Mouse (Mus musculus) midbrain, postnatal 0 days (tissue): ENCODE measurements at regions not wholly inside any gene's neighbourhood (a gene's known extent, or its start where the extent isn't known, plus 50 kb on each side); places are given as distances from the start of the nearest gene placed in this dataset.

Source experiments
- ATAC-seq: fragments of 200-750 bp; cut with Nextera tagmentation; 2 replicates; pipeline ENCODE4 v1.8.0; 2017; ENCODE audit warnings: moderate number of reproducible peaks, mild to moderate bottlenecking, moderate TSS enrichment, moderate library complexity; ENCODE audit not compliant: low FRiP score
- DNase-seq: peaks from one replicate; pipeline ENCODE4 v3.0.0-alpha.2; 2015; ENCODE audit warnings: low spot score
- H3K27ac ChIP-seq: fragments of 300-500 bp; sonication (generic); 2 replicates; pipeline ENCODE4 v1.5.1; 2014; ENCODE audit warnings: low read depth, mild to moderate bottlenecking, low read length, mixed read lengths
- H3K27me3 ChIP-seq: fragments of 300-500 bp; sonication (generic); 2 replicates; pipeline ENCODE4 v1.6.1; 2014; ENCODE audit warnings: low read length, control low read depth, mixed read lengths; ENCODE audit not compliant: insufficient read depth
- H3K36me3 ChIP-seq: fragments of 300-500 bp; sonication (generic); 2 replicates; pipeline ENCODE4 v1.6.1; 2014; ENCODE audit warnings: low read length, control low read depth, mixed read lengths; ENCODE audit not compliant: insufficient read depth
- H3K4me1 ChIP-seq: fragments of 300-500 bp; sonication (generic); 2 replicates; pipeline ENCODE4 v1.6.1; 2014; ENCODE audit warnings: mild to moderate bottlenecking, control low read depth, antibody characterized with exemption, low read length, mixed read lengths; ENCODE audit not compliant: insufficient read depth
- H3K4me2 ChIP-seq: fragments of 300-500 bp; sonication (generic); 2 replicates; pipeline ENCODE4 v1.6.1; 2014; ENCODE audit warnings: low read depth, mild to moderate bottlenecking, low read length, mixed read lengths; ENCODE audit not compliant: poor library complexity, severe bottlenecking
- H3K4me3 ChIP-seq: fragments of 300-500 bp; sonication (generic); 2 replicates; pipeline ENCODE4 v1.5.1; 2014; ENCODE audit warnings: low read depth, mild to moderate bottlenecking, low read length, moderate library complexity
- H3K9ac ChIP-seq: fragments of 300-500 bp; sonication (generic); replicated peaks from 2 replicates; pipeline ENCODE4 v1.6.1; 2014; ENCODE audit warnings: mild to moderate bottlenecking, low read length, moderate library complexity, mixed read lengths; ENCODE audit not compliant: poor library complexity, severe bottlenecking
- H3K9me3 ChIP-seq: fragments of 300-500 bp; sonication (generic); 2 replicates; pipeline ENCODE4 v1.6.1; 2016; ENCODE audit warnings: low read length, control low read depth
- CTCF ChIP-seq: IDR thresholded peaks from 2 replicates; pipeline ENCODE4 v1.5.1; 2016; ENCODE audit warnings: antibody characterized with exemption, mild to moderate bottlenecking
- WGBS: fragments of 180-500 bp; shearing (Covaris S2); extraction: QIAGEN DNeasy Blood & Tissue Kit; methylation state at CpG from one replicate; pipeline ENCODE4 v1.1.7; 2014; 5-methylcytosine and 5-hydroxymethylcytosine counted together

DNA sequence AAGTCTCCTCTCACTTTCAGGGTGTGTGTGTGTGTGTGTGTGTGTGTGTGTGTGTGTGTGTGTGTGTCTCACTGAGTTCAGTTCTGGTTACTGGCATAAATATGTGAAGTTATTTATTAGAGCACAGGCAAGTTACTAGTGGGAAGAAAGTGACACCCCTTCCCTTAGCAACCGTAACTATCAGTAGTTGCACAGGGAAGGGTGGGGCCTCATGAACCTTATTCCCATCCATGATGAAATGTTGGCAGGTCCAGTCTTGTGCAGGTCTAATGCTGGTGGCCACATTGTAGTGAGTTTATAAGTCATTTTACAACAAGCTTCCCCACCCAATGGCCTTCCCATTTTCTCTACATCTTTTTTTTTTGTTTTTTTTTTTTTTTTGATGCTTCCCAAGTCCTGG, 160.6 kb upstream of the Cdkn2b start:
- Histone ChIP-seq H3K4me3 (no peak overlapping the region), H3K9me3 (no peaks in the 10 kb centered on the region), H3K27me3 (no peaks in the 10 kb centered on the region), H3K36me3 (no peaks in the 10 kb centered on the region), H3K9ac (no peak overlapping the region), H3K27ac (no peak overlapping the region), H3K4me2 (no peak overlapping the region), H3K4me1 (no peaks in the 10 kb centered on the region)
- TF ChIP-seq CTCF: no peak
- 94% methylated on average over 1 of the region's 1 CpGs for WGBS
- DNase-seq (no peak), ATAC-seq (no peak)

DNA sequence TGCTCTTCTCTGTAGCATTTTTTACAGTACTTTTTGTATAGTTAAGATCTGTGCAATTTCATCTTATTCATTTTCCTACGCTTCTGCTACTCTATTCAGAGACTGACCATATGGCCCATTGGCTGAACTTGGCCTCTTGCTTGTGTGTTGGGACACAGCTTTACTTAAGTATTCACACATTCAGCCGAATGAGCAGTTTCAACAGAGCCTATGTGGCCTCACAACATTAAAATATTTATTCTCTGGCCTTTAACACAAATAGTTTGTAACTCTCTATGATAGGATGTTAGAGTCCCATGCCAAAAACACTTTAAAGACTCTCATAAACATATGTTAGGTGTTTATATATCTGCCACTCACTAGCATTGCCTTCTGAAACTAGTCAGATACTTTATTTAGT, 159.9 kb upstream of the Cdkn2b start:
- no peak for DNase-seq
- no peak for ATAC-seq

DNA sequence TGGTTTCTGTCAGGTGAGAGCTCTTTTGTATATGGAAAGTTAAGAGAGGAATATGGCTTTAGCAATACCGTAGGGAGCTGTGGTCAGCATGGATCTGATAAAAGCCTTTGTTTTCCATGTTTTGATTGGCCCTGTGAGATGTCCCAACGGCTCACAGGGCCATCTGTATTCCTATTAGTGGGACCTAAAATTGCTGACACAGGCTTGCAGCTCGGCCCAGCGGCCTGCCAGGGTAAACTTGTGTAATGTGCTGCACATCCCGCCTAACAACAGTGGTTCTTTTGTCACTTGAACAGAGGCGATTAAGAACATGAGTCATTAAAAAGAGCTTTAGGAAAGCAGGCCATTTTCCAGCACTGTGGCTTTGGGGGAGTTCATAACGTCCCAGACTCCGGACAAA, 159.0 kb upstream of the Cdkn2b start:
- H3K27ac ChIP-seq: no peak overlapping the region
- peak; percentile 54 for DNase-seq
- H3K9ac ChIP-seq: no peak overlapping the region
- no peak overlapping the region for H3K4me3 ChIP-seq
- TF ChIP-seq CTCF: no peak
- H3K27me3 ChIP-seq: no peaks in the 10 kb centered on the region
- 19% methylated on average over 8 of the region's 8 CpGs for WGBS
- ATAC-seq: peak; percentile 49; the same call in 1 of the 2 replicates
- H3K36me3 ChIP-seq: no peaks in the 10 kb centered on the region
- H3K4me2 ChIP-seq: no peak overlapping the region
- H3K9me3 ChIP-seq: no peaks in the 10 kb centered on the region
- no peaks in the 10 kb centered on the region for H3K4me1 ChIP-seq

More for the DNA sequence above, 159.9 kb upstream of the Cdkn2b start:
- Histone ChIP-seq H3K9ac (no peak overlapping the region), H3K9me3 (no peaks in the 10 kb centered on the region), H3K4me1 (no peaks in the 10 kb centered on the region), H3K27me3 (no peaks in the 10 kb centered on the region), H3K4me2 (no peak overlapping the region), H3K4me3 (no peak overlapping the region), H3K27ac (no peak overlapping the region), H3K36me3 (no peaks in the 10 kb centered on the region)
- 79% methylated on average over 2 of the region's 2 CpGs for WGBS
- no peak for TF ChIP-seq CTCF

DNA sequence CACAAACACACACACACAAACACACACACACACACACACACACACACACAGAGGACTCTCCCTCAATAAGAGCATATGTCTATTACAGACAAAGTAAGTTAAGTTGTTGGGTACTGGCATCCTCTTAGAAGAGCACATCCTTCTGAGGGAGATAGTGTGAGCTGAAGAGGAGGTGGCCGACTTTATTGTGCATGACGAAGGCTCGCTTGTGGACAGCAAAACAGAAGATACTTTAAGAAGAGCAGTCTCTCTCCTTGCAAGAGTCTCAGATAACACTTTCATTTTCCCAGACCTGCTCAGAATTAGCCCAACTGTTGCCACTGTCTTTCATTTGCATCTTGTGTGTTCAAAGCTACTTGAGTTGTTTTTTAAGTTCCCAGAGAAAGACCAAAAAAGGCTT, 158.6 kb upstream of the Cdkn2b start:
- no peak for TF ChIP-seq CTCF
- H3K4me3 ChIP-seq: no peak overlapping the region
- WGBS: 85% methylated on average over 3 of the region's 3 CpGs
- H3K9me3 ChIP-seq: no peaks in the 10 kb centered on the region
- H3K27ac ChIP-seq: no peak overlapping the region
- no peak overlapping the region for H3K4me2 ChIP-seq
- DNase-seq (no peak), ATAC-seq (no peak)
- H3K36me3 ChIP-seq: no peaks in the 10 kb centered on the region
- H3K27me3 ChIP-seq: no peaks in the 10 kb centered on the region
- no peaks in the 10 kb centered on the region for H3K4me1 ChIP-seq
- H3K9ac ChIP-seq: no peak overlapping the region

DNA sequence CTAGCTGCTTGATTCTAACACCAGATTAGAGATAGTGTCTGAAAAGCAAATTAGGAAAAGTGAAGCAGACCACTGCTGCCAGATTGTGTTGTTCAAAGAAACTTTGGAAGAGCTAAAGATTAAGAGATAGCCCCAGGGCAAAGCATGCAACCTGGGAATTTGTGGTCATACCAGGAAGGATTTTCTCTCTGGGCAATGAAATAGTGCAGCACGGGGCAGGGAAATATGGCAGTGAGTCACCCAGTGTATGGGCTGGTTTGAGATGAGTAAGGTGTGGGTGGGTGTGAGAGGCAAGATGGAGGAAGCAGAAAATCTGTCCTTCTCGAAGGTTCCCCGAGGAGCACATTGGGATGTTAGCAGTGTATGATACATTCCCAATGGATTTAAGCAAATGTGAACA, 155.9 kb upstream of the Cdkn2b start:
- no peak overlapping the region for H3K27ac ChIP-seq
- ATAC-seq (no peak), DNase-seq (no peak)
- no peak for TF ChIP-seq CTCF
- H3K27me3 ChIP-seq: no peaks in the 10 kb centered on the region
- H3K4me1 ChIP-seq: no peaks in the 10 kb centered on the region
- H3K9me3 ChIP-seq: no peaks in the 10 kb centered on the region
- WGBS: 85% methylated on average over 3 of the region's 3 CpGs
- H3K36me3 ChIP-seq: no peaks in the 10 kb centered on the region
- H3K4me2 ChIP-seq: no peak overlapping the region
- no peak overlapping the region for H3K9ac ChIP-seq
- no peak overlapping the region for H3K4me3 ChIP-seq

DNA sequence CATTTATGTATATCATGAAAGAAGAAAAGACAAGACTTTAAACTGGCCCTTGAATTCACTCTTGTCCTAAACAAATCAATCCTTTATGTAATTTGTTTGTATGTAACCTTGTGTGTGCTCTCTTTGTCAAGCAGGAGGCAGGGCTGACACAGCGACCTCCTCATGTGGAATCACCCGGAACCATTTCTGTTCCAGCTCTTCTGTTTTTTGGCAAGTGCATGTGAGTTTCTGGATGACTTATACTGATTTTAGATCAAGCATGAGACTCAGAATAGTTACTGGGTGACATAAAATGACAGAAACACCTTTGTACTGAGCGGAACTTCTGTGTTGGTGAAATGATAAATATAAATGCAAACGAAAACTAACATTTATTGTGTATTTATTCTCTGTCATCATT, 152.3 kb upstream of the Cdkn2b start:
- Histone ChIP-seq H3K9ac (no peak overlapping the region), H3K27me3 (no peaks in the 10 kb centered on the region), H3K4me1 (no peaks in the 10 kb centered on the region), H3K36me3 (no peaks in the 10 kb centered on the region), H3K9me3 (no peaks in the 10 kb centered on the region), H3K27ac (no peak overlapping the region), H3K4me3 (no peak overlapping the region), H3K4me2 (no peak overlapping the region)
- no peak for TF ChIP-seq CTCF
- ATAC-seq: no peak
- DNase-seq: no peak
- WGBS: 87% methylated on average over 4 of the region's 4 CpGs
